Mouse (Mus musculus) bone marrow macrophage, adult 2 months (primary cell): ENCODE data around the gene Blvra. TPM values are rescaled to one million over a fixed set of nuclear protein-coding genes. Genes with fewer than 3 reads are reported as not detected.
"Not testable (repeated sequence)": the region's sequence is repeated elsewhere in the genome, so short reads cannot be mapped to it uniquely, and the experiment has no call there.

Experiments used
- H3K27ac ChIP-seq: 2 replicates; pipeline ENCODE4 v1.5.1; 2012; ENCODE audit warnings: low read depth, low read length; ENCODE audit not compliant: insufficient read depth
- H3K4me1 ChIP-seq: 2 replicates; pipeline ENCODE4 v1.6.1; 2012; ENCODE audit warnings: low read length; ENCODE audit not compliant: control insufficient read depth, insufficient read depth
- H3K4me3 ChIP-seq: 2 replicates; pipeline ENCODE4 v1.5.1; 2012; ENCODE audit warnings: mild to moderate bottlenecking, low read length, moderate library complexity; ENCODE audit not compliant: insufficient read depth
- CTCF ChIP-seq: IDR thresholded peaks from 2 replicates; pipeline ENCODE4 v1.5.1; 2012; ENCODE audit warnings: low read depth, mild to moderate bottlenecking, low read length, moderate library complexity
- POLR2A ChIP-seq: IDR thresholded peaks from 2 replicates; pipeline ENCODE4 v1.6.1; 2012; ENCODE audit warnings: mild to moderate bottlenecking, low read depth, low read length, borderline replicate concordance
- polyA plus RNA-seq: library from polyadenylated mRNA; stranded (reverse); fragments of >200 nt; gene quantifications from 2 replicates; pipeline ENCODE4 v1.2.4, GENCODE M21; 2012; ENCODE audit not compliant: missing spikeins, insufficient read depth, insufficient read length

Gene Blvra
- polyA plus RNA-seq, 1 experiment: 215 TPM

DNA sequence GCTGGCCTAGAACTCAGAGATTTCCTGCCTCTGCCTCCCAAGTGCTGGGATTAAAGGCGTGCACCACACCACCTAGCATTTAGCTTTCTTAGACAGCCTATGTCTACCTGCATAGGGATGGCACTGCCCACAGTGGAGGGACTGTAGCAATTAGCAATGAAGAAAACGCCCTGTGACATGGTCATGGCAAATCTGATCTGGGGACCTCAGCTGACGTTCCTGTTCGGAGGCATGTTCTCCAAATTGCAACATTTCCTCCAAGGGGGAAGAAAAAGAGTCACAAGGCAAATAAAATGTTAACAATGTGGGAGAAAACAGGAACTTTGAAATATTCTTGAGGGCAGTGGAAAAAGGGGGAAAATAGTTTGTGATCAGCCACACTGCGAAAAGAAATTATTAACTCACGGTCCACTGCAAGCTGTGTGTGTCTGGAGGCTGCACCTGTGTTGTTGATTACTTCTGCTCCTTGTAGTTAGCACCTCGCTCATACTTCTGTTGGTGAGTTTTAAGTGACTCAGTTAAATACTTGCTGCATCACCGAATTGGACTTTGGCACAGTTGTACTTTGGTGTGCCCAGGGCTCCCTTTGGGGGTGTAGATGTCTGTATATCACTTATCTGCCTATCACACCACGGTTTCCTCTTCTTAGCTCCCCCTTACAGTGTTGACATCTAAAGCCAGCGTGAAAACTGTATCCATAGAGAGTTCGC, 9.6 kb downstream of the Blvra start:
- H3K4me1 ChIP-seq: peaks cover 48% of the 10 kb centered on the region
- TF ChIP-seq POLR2A (no peak), CTCF (no peak)
- H3K4me3 ChIP-seq: peak overlapping the region; percentile 59
- peak overlapping the region; percentile 99 for H3K27ac ChIP-seq

DNA sequence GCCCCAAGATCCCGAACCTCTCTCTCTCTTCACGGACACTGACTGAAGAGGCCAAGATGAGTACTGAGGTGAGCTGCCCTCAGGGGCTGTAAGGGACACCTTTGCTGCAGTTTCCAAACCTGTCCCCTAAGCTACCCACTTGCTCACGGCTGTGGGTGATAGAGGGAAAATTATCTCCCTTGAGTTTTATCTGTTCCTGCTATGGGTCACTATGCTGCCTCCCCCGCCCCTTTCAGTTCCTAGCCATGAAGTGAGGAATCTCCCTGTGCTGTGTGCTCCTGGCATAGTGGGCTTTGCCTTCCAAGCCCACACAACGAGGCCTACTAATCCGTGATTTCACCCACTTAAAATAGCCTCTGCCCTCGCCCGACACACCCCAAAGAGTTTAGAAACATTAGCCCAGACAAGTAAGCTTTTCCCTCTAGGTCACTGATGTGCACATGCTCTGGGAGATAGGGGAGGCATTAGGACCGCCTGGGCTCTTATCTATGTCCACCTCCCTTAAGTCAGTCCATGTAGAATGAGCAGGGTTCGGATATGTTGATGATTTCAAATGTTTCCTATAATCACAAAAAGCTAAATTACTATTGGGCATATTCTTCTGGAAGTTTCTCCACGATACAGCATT, 10.2 kb downstream of the Blvra start:
- Histone ChIP-seq H3K4me1 (peaks cover 54% of the 10 kb centered on the region), H3K4me3 (peak overlapping the region; percentile 59), H3K27ac (peak overlapping the region; percentile 99)
- no peak for TF ChIP-seq CTCF
- no peak for TF ChIP-seq POLR2A

DNA sequence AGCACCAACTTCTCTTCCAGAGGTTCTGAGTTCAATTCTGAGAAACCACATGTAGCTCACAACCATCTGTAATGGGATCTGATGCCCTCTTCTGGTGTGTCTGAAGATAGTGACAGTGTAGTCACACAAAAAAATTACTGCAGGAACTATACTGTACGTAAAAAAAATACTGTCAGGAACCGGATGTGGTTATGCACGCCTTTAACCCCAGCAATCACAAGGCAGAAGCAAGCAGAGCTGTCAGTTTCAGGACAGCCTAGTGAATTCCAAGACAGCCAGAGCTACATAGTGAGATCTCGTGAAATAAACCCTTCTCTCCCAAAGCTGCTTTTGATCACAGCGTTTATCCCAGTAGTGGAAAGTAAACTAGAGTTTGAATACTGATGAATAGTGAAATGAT, 15.8 kb downstream of the Blvra start:
- TF ChIP-seq CTCF (no peak), POLR2A (no peak)
- H3K27ac ChIP-seq: peak overlapping the region; percentile 71
- H3K4me1 ChIP-seq: peaks cover 37% of the 10 kb centered on the region

DNA sequence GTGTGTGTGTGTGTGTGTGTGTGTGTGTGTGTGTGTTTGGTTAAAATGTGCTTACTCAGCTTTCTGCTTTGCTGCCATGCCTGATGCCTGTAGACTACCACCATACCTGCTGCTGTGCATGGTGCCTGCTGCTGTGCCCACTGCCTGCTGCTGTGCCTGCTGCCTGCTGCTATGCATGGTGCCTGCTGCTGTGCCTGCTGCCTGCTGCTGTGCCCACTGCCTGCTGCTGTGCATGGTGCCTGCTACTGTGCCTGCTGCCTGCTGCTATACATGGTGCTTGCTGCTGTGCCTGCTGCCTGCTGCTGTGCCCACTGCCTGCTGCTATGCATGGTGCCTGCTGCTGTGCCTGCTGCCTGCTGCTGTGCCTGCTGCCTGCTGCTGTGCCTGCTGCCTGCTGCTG, 19.7 kb downstream of the Blvra start:
- peaks cover 18% of the 10 kb centered on the region for H3K4me1 ChIP-seq
- not testable (repeated sequence) for H3K4me3 ChIP-seq, H3K27ac ChIP-seq

More for the DNA sequence above, 15.8 kb downstream of the Blvra start:
- no peak overlapping the region for H3K4me3 ChIP-seq

DNA sequence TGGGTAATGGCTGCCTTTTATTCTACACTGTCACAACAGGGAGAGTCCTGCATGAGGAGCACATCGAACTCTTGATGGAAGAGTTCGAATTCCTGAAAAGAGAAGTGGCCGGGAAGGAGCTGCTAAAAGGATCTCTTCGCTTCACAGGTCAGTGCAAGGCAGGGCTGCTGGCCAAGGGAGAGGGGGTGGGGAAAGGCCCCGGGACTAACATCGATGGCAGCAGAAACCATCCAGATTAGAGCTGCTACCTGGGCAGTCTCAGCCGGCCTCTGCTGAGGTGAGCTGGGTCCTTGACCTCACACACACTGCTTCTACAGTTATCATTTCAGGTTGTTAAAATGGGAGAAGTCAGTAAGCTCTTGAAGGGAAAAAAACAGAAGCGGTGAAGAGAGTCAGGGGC, 21.5 kb downstream of the Blvra start:
- H3K4me3 ChIP-seq: no peak overlapping the region
- no peak for TF ChIP-seq CTCF
- no peak for TF ChIP-seq POLR2A
- H3K27ac ChIP-seq: no peak overlapping the region
- H3K4me1 ChIP-seq: peaks cover 3% of the 10 kb centered on the region

DNA sequence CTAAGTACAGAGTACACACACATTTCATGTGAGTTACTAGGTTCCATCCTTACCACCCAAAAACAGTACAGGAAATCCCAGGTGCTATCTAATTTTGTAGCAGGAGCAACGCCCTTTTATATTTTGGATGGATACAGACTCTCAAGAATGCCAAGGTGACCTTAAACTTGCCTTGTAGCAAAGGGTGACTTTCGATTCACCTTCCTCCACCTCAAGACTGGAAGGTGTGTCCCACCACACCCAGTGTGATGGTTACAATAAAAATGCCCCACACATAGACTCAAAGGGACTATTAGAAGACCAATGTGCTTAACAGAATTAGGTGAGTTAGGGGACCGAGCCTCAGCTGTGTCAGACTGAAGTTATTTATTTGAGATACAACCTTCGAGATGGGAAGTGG, 38.5 kb downstream of the Blvra start:
- Histone ChIP-seq H3K4me1 (peaks cover 8% of the 10 kb centered on the region), H3K4me3 (no peak overlapping the region), H3K27ac (no peak overlapping the region)
- no peak for TF ChIP-seq POLR2A
- TF ChIP-seq CTCF: no peak

DNA sequence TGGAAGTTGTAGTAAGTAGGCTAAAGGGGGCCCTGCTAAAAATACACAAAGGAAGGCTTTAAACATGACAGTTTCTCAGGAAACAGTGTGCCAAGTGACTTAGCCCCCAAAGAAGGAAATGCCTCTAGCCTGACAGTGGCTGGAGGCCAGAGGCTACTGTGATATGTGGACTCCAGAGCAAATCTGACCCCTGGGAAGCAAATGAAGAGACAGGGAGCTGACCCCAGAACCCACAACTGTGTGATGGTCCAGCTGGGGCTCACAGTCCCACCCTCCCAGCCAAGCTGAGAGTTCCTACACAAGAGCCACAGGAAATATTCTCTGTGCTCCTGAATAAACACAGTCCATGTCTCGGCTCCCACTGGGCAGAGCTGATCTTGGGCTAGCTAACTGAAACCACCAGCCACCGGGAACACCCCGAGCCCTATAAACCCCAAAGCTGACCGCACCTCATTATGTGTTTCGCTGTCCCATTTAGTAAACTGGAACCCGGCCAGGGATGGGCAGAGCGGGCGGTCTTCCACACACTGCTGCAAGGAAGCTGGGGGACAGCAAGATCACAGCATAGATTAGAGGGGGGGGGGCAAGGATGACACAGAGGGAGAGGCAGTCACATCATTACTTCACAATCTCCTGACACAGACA, 51.2 kb downstream of the Blvra start:
- Histone ChIP-seq H3K27ac (no peak overlapping the region), H3K4me3 (no peak overlapping the region)

DNA sequence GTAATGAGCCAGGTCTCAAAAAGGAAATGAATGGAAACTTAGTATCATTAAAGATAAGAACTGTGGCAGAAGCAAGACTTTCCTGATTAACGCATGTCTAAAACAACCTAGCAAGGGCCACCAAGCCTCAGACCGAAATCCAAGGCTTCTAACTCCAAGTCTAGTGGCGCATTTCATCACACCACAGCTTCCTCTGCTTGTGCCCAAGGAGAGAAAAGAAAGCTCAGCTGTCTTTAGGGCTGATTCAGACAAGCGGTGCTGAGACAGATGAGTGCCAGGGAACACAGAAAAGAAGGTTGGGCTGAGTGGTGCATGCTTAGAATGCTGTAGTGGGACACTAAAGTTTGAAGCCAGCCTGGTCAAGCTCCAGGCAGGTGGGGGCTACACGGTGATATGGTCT, 58.5 kb downstream of the Blvra start:
- TF ChIP-seq CTCF (no peak), POLR2A (no peak)
- no peak overlapping the region for H3K4me3 ChIP-seq
- no peak overlapping the region for H3K27ac ChIP-seq
- H3K4me1 ChIP-seq: peaks cover 30% of the 10 kb centered on the region

More for the DNA sequence above, 51.2 kb downstream of the Blvra start:
- TF ChIP-seq POLR2A: no peak
- no peak for TF ChIP-seq CTCF
- no peaks in the 10 kb centered on the region for H3K4me1 ChIP-seq

DNA sequence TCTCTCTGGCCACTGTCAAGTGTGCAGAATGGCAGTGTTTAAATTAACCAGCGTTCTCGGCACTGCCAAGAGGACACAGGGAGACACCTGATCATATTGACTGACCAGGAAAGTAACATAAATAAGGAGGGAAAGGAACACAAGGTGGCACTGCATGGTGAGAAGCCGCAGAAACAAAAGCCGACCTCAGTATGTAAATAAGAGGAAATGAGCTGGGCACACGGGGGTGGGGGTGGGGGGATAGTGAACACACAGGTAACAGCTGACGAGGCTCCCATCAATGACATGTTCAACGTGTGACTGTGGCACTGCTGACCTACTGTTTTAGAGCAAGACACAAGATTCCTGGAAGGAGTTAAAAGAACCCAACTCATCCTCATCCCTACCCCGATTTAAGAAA, 60.9 kb downstream of the Blvra start:
- Histone ChIP-seq H3K27ac (no peak overlapping the region), H3K4me1 (peaks cover 35% of the 10 kb centered on the region), H3K4me3 (no peak overlapping the region)
- TF ChIP-seq POLR2A: no peak
- TF ChIP-seq CTCF: no peak

DNA sequence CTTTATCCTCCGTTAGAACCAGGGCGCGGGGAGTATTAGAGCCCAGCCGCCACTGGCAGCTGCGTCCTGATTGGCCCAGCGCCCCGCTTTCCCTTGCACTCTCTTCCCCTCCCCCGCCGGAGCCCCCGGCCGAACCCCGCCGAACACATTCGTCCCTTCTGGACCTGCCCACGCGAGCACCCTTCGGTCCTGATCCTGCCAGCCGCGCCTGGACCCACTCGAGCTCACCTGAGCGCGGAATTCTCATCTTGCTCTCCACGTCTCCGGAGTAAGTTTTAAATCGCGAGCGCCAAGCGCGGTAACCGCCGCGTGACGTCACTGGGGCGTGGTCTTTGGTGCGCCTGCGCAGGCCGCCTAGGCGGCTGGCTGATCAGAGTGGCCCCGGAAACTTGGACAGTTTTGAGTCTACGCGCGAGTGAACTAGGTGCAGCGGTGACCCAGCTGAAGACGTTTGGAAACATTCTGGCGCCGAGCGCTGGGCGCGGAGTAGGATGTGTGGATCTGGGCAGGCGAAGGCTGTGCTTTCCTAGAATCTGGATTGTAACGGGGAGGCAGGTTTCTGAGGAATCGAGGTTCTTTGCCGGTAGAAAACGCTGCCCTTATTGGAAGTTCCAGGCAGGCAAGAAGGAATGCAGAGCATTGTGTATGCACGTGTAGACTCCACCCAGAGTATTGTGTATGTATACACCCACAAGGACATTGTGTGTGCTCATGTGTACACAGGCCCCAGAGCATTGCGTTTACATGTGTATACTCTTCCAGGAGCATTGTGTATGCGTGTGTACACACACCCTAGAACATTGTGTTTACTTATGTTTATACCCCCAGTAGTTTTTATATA, 63.4 kb downstream of the Blvra start, which contains the start of gene Ncaph:
Gene Ncaph, minus strand, starts transcription at position 334 of the 841 bp plus-strand sequence.
- peak within 1 kb of the TSS; percentile 87 for H3K4me3 ChIP-seq
- H3K27ac ChIP-seq: peak within 1 kb of the TSS; percentile 77
- H3K4me1 ChIP-seq: peaks cover 44% of the 10 kb centered on the region
- TF ChIP-seq POLR2A: peak; percentile 83
- TF ChIP-seq CTCF: no peak

DNA sequence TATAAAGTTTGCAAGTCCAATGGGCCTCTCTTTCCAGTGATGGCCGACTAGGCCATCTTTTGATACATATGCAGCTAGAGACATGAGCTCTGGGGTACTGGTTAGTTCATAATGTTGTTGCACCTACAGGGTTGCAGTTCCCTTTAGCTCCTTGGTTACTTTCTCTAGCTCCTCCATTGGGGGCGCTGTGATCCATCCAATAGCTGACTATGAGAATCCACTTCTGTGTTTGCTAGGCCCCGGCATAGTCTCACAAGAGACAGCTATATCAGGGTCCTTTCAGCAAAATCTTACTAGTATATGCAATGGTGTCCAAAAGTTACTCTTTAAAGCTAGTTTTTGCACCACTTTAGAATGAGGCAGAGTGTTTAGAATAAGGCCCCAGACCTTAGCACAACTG, 64.8 kb downstream of the Blvra start:
- H3K4me1 ChIP-seq: peaks cover 36% of the 10 kb centered on the region
- not testable (repeated sequence) for H3K4me3 ChIP-seq, H3K27ac ChIP-seq
